Mouse (Mus musculus): ENCODE measurements at regions not wholly inside any gene's neighbourhood (a gene's known extent, or its start where the extent isn't known, plus 50 kb on each side); places are given as distances from the start of the nearest gene placed in this dataset.

- Histone ChIP-seq H3K36me3 (ENCODE audit: poor library complexity, severe bottlenecking) (no peaks in the 10 kb centered on the region), H3K4me2 (no peak overlapping the region), H3K27me3 (no peaks in the 10 kb centered on the region), H3K9ac (no peak overlapping the region), H3K9me3 (replicated peaks) (no peaks in the 10 kb centered on the region), H3K4me3 (no peak overlapping the region), H3K4me1 (no peaks in the 10 kb centered on the region), H3K27ac (no peak overlapping the region)
- 90% methylated on average over 4 of the region's 4 CpGs for WGBS
- no peak for ATAC-seq
These were observed 114.5 kb downstream of the Dusp6 start for GRCm38 (mm10) chr10:99377548-99377947.

- Histone ChIP-seq H3K4me1 (no peaks in the 10 kb centered on the region), H3K4me3 (no peak overlapping the region), H3K9me3 (replicated peaks) (no peaks in the 10 kb centered on the region), H3K27me3 (no peaks in the 10 kb centered on the region), H3K36me3 (ENCODE audit: poor library complexity, severe bottlenecking) (no peaks in the 10 kb centered on the region), H3K4me2 (no peak overlapping the region), H3K27ac (no peak overlapping the region), H3K9ac (no peak overlapping the region)
- ATAC-seq: no peak
- WGBS: 60% methylated on average over 1 of the region's 1 CpGs
These were observed 116.1 kb downstream of the Dusp6 start for GRCm38 (mm10) chr10:99379156-99379555.

GRCm38 (mm10) chr10:99380170-99380569 lies 117.1 kb downstream of the Dusp6 start:
- 89% methylated on average over 4 of the region's 4 CpGs for WGBS

GRCm38 (mm10) chr10:99383028-99383427 lies 120.0 kb downstream of the Dusp6 start:
- Histone ChIP-seq H3K9ac (no peak overlapping the region), H3K9me3 (replicated peaks) (no peaks in the 10 kb centered on the region), H3K4me2 (no peak overlapping the region), H3K27ac (no peak overlapping the region), H3K4me3 (no peak overlapping the region), H3K36me3 (ENCODE audit: poor library complexity, severe bottlenecking) (no peaks in the 10 kb centered on the region), H3K27me3 (no peaks in the 10 kb centered on the region), H3K4me1 (no peaks in the 10 kb centered on the region)
- ATAC-seq: no peak
- WGBS: 85% methylated on average over 4 of the region's 4 CpGs

More at GRCm38 (mm10) chr10:99380170-99380569, 117.1 kb downstream of the Dusp6 start:
- no peaks in the 10 kb centered on the region for H3K27me3 ChIP-seq
- no peaks in the 10 kb centered on the region for H3K4me1 ChIP-seq
- no peaks in the 10 kb centered on the region for H3K36me3 ChIP-seq (ENCODE audit: poor library complexity, severe bottlenecking)
- H3K4me2 ChIP-seq: no peak overlapping the region
- H3K27ac ChIP-seq: no peak overlapping the region
- no peak for ATAC-seq
- no peak overlapping the region for H3K4me3 ChIP-seq
- no peak overlapping the region for H3K9ac ChIP-seq
- H3K9me3 ChIP-seq (replicated peaks): no peaks in the 10 kb centered on the region

- no peak overlapping the region for H3K9ac ChIP-seq
- H3K4me3 ChIP-seq: no peak overlapping the region
- WGBS: 92% methylated on average over 6 of the region's 6 CpGs
- no peaks in the 10 kb centered on the region for H3K36me3 ChIP-seq (ENCODE audit: poor library complexity, severe bottlenecking)
- no peaks in the 10 kb centered on the region for H3K4me1 ChIP-seq
- no peaks in the 10 kb centered on the region for H3K9me3 ChIP-seq (replicated peaks)
- no peak overlapping the region for H3K27ac ChIP-seq
- H3K27me3 ChIP-seq: no peaks in the 10 kb centered on the region
- no peak overlapping the region for H3K4me2 ChIP-seq
- no peak for ATAC-seq
These were observed 121.3 kb downstream of the Dusp6 start for GRCm38 (mm10) chr10:99384366-99384765.

- Histone ChIP-seq H3K27ac (no peak overlapping the region), H3K4me1 (no peaks in the 10 kb centered on the region), H3K4me2 (no peak overlapping the region), H3K9ac (no peak overlapping the region), H3K9me3 (replicated peaks) (no peaks in the 10 kb centered on the region), H3K27me3 (no peaks in the 10 kb centered on the region), H3K4me3 (no peak overlapping the region), H3K36me3 (ENCODE audit: poor library complexity, severe bottlenecking) (no peaks in the 10 kb centered on the region)
- 81% methylated on average over 4 of the region's 4 CpGs for WGBS
- ATAC-seq: no peak
These were observed 121.8 kb downstream of the Dusp6 start for GRCm38 (mm10) chr10:99384851-99385250.

GRCm38 (mm10) chr10:99385854-99386253 lies 122.8 kb downstream of the Dusp6 start:
- no peaks in the 10 kb centered on the region for H3K36me3 ChIP-seq (ENCODE audit: poor library complexity, severe bottlenecking)
- H3K9ac ChIP-seq: no peak overlapping the region
- 83% methylated on average over 6 of the region's 6 CpGs for WGBS

GRCm38 (mm10) chr10:99388526-99388925 lies 125.5 kb downstream of the Dusp6 start:
- Histone ChIP-seq H3K4me3 (no peak overlapping the region), H3K27ac (no peak overlapping the region), H3K4me1 (no peaks in the 10 kb centered on the region), H3K9me3 (replicated peaks) (no peaks in the 10 kb centered on the region), H3K36me3 (ENCODE audit: poor library complexity, severe bottlenecking) (no peaks in the 10 kb centered on the region), H3K4me2 (no peak overlapping the region), H3K27me3 (no peaks in the 10 kb centered on the region), H3K9ac (no peak overlapping the region)
- WGBS: 91% methylated on average over 7 of the region's 7 CpGs
- no peak for ATAC-seq

More at GRCm38 (mm10) chr10:99385854-99386253, 122.8 kb downstream of the Dusp6 start:
- no peaks in the 10 kb centered on the region for H3K27me3 ChIP-seq
- no peak overlapping the region for H3K4me3 ChIP-seq
- ATAC-seq: no peak
- H3K27ac ChIP-seq: no peak overlapping the region
- no peaks in the 10 kb centered on the region for H3K9me3 ChIP-seq (replicated peaks)
- H3K4me1 ChIP-seq: no peaks in the 10 kb centered on the region
- no peak overlapping the region for H3K4me2 ChIP-seq

GRCm38 (mm10) chr10:99388986-99389385 lies 126.0 kb downstream of the Dusp6 start:
- Histone ChIP-seq H3K27me3 (no peaks in the 10 kb centered on the region), H3K4me2 (no peak overlapping the region), H3K4me3 (no peak overlapping the region), H3K9me3 (replicated peaks) (no peaks in the 10 kb centered on the region), H3K27ac (no peak overlapping the region), H3K9ac (no peak overlapping the region), H3K4me1 (no peaks in the 10 kb centered on the region), H3K36me3 (ENCODE audit: poor library complexity, severe bottlenecking) (no peaks in the 10 kb centered on the region)
- no peak for ATAC-seq
- 59% methylated on average over 8 of the region's 8 CpGs for WGBS

- no peak for ATAC-seq
- Histone ChIP-seq H3K9ac (no peak overlapping the region), H3K36me3 (ENCODE audit: poor library complexity, severe bottlenecking) (no peaks in the 10 kb centered on the region), H3K4me1 (no peaks in the 10 kb centered on the region), H3K27me3 (no peaks in the 10 kb centered on the region), H3K9me3 (replicated peaks) (no peaks in the 10 kb centered on the region), H3K4me2 (no peak overlapping the region), H3K27ac (no peak overlapping the region), H3K4me3 (no peak overlapping the region)
- 73% methylated on average over 7 of the region's 7 CpGs for WGBS
These were observed 127.7 kb downstream of the Dusp6 start for GRCm38 (mm10) chr10:99390609-99391183.

- ATAC-seq: no peak
- Histone ChIP-seq H3K9ac (no peak overlapping the region), H3K27me3 (no peaks in the 10 kb centered on the region), H3K27ac (no peak overlapping the region), H3K4me3 (no peak overlapping the region), H3K4me1 (no peaks in the 10 kb centered on the region), H3K4me2 (no peak overlapping the region), H3K9me3 (replicated peaks) (no peaks in the 10 kb centered on the region), H3K36me3 (ENCODE audit: poor library complexity, severe bottlenecking) (no peaks in the 10 kb centered on the region)
- 92% methylated on average over 6 of the region's 6 CpGs for WGBS
These were observed 128.7 kb downstream of the Dusp6 start for GRCm38 (mm10) chr10:99391725-99392124.

- ATAC-seq: no peak
- Histone ChIP-seq H3K36me3 (ENCODE audit: poor library complexity, severe bottlenecking) (no peaks in the 10 kb centered on the region), H3K4me2 (no peak overlapping the region), H3K27me3 (no peaks in the 10 kb centered on the region), H3K4me3 (no peak overlapping the region), H3K4me1 (no peaks in the 10 kb centered on the region), H3K9ac (no peak overlapping the region), H3K9me3 (replicated peaks) (no peaks in the 10 kb centered on the region), H3K27ac (no peak overlapping the region)
- WGBS: 88% methylated on average over 5 of the region's 5 CpGs
These were observed 129.9 kb downstream of the Dusp6 start for GRCm38 (mm10) chr10:99392979-99393378.

GRCm38 (mm10) chr10:99393523-99393922 lies 130.5 kb downstream of the Dusp6 start:
- Histone ChIP-seq H3K9me3 (replicated peaks) (no peaks in the 10 kb centered on the region), H3K27me3 (no peaks in the 10 kb centered on the region), H3K9ac (no peak overlapping the region), H3K4me1 (no peaks in the 10 kb centered on the region), H3K27ac (no peak overlapping the region), H3K4me2 (no peak overlapping the region), H3K36me3 (ENCODE audit: poor library complexity, severe bottlenecking) (no peaks in the 10 kb centered on the region), H3K4me3 (no peak overlapping the region)
- no peak for ATAC-seq
- WGBS: 72% methylated on average over 8 of the region's 8 CpGs
